Mouse (Mus musculus) MEL (cell line): ENCODE results near the gene Dyrk1b. TPM values are rescaled to one million over a fixed set of nuclear protein-coding genes. Genes with fewer than 3 reads are reported as not detected.
"Not testable (repeated sequence)": the region's sequence is repeated elsewhere in the genome, so short reads cannot be mapped to it uniquely, and the experiment has no call there.

ENCODE experiments used
- DNase-seq: peaks from one replicate; pipeline ENCODE4 v3.0.0; 2011; ENCODE audit warnings: low read depth, low spot score
- H3K27ac ChIP-seq: 2 replicates; pipeline ENCODE4 v1.5.1; 2012; ENCODE audit warnings: low read depth, mild to moderate bottlenecking, control low read depth, low read length, moderate library complexity; ENCODE audit not compliant: control insufficient read depth
- H3K27me3 ChIP-seq, 2 experiments: fragments of 150-350 bp in 1 of 2; sonication (generic) in 1 of 2; 2 replicates each; pipeline ENCODE4 v1.6.1; 2012; ENCODE audit warnings: low read length in 2 of 2, mild to moderate bottlenecking in 2 of 2, improper control_type of control experiment in 1 of 2, moderate library complexity in 1 of 2; ENCODE audit not compliant: insufficient read depth in 2 of 2, control insufficient read depth in 1 of 2
- H3K36me3 ChIP-seq, 2 experiments: 2 replicates each; pipeline ENCODE4 v1.6.1; 2012 to 2014; ENCODE audit warnings: low read length in 2 of 2, improper control_type of control experiment in 1 of 2, inconsistent platforms in 1 of 2, mild to moderate bottlenecking in 1 of 2; ENCODE audit not compliant: insufficient read depth in 2 of 2, control insufficient read depth in 1 of 2
- H3K4me1 ChIP-seq, 2 experiments: fragments of 150-350 bp in 1 of 2; sonication (generic) in 1 of 2; 2 replicates each; pipeline ENCODE4 v1.6.1; 2012; ENCODE audit warnings: low read length in 2 of 2, improper control_type of control experiment in 1 of 2, mild to moderate bottlenecking in 1 of 2; ENCODE audit not compliant: insufficient read depth in 2 of 2, control insufficient read depth in 1 of 2
- H3K4me3 ChIP-seq, 2 experiments: fragments of 150-350 bp in 1 of 2; sonication (generic) in 1 of 2; 2 replicates each; pipeline ENCODE4 v1.5.1; 2012; ENCODE audit warnings: low read depth in 2 of 2, low read length in 2 of 2, mild to moderate bottlenecking in 2 of 2, moderate library complexity in 2 of 2, control low read depth in 1 of 2, improper control_type of control experiment in 1 of 2; ENCODE audit not compliant: control insufficient read depth in 1 of 2, insufficient read depth in 1 of 2
- H3K79me2 ChIP-seq: 2 replicates; pipeline ENCODE4 v1.6.1; 2012; ENCODE audit warnings: mild to moderate bottlenecking, low read length, moderate library complexity; ENCODE audit not compliant: control insufficient read depth, poor library complexity, insufficient read depth
- H3K9ac ChIP-seq: 2 replicates; pipeline ENCODE4 v1.6.1; 2012; ENCODE audit warnings: low read depth, mild to moderate bottlenecking, control low read depth, low read length, moderate library complexity; ENCODE audit not compliant: control insufficient read depth, poor library complexity, severe bottlenecking
- H3K9me3 ChIP-seq: fragments of 150-350 bp; sonication (generic); replicated peaks from 2 replicates; pipeline ENCODE4 v1.6.1; 2012; ENCODE audit warnings: mild to moderate bottlenecking, low read length, improper control_type of control experiment, moderate library complexity; ENCODE audit not compliant: insufficient read depth
- CHD1 ChIP-seq: IDR thresholded peaks from 2 replicates; pipeline ENCODE4 v1.6.1; 2012; ENCODE audit warnings: low read depth, mild to moderate bottlenecking, inconsistent platforms, low read length, improper control_type of control experiment
- CHD2 ChIP-seq: IDR thresholded peaks from 2 replicates; pipeline ENCODE4 v1.6.1; 2011; ENCODE audit warnings: low read length, improper control_type of control experiment
- CTCF ChIP-seq, 3 experiments: IDR thresholded peaks in 2 of 3; conservative IDR thresholded peaks in 1 of 3; 2 replicates each; pipeline ENCODE4 v1.5.1; 2011 to 2012; ENCODE audit warnings: low read length in 3 of 3, low read depth in 2 of 3, mild to moderate bottlenecking in 2 of 3, improper control_type of control experiment in 1 of 3, inconsistent platforms in 1 of 3, mixed read lengths in 1 of 3, moderate library complexity in 1 of 3; ENCODE audit not compliant: control insufficient read depth in 1 of 3, insufficient read depth in 1 of 3, poor library complexity in 1 of 3, severe bottlenecking in 1 of 3
- E2F4 ChIP-seq: IDR thresholded peaks from 2 replicates; pipeline ENCODE4 v1.6.1; 2011; ENCODE audit warnings: low read depth, low read length, improper control_type of control experiment, borderline replicate concordance
- ELF1 ChIP-seq: IDR thresholded peaks from 2 replicates; pipeline ENCODE4 v1.6.1; 2014; ENCODE audit warnings: low read depth, mild to moderate bottlenecking, inconsistent platforms, low read length, improper control_type of control experiment, moderate library complexity
- EP300 ChIP-seq, 2 experiments: IDR thresholded peaks; 2 replicates each; pipeline ENCODE4 v1.6.1; 2011; ENCODE audit warnings: improper control_type of control experiment in 2 of 2, low read length in 2 of 2, low read depth in 1 of 2, mild to moderate bottlenecking in 1 of 2
- ETS1 ChIP-seq: IDR thresholded peaks from 2 replicates; pipeline ENCODE4 v1.6.1; 2012; ENCODE audit warnings: low read depth, mild to moderate bottlenecking, inconsistent platforms, low read length, improper control_type of control experiment, moderate library complexity
- GABPA ChIP-seq: IDR thresholded peaks from 2 replicates; pipeline ENCODE4 v1.6.1; 2012; ENCODE audit warnings: low read depth, mild to moderate bottlenecking, inconsistent platforms, low read length, improper control_type of control experiment, moderate library complexity
- GATA1 ChIP-seq: IDR thresholded peaks from 2 replicates; pipeline ENCODE4 v1.6.1; 2011; ENCODE audit warnings: low read depth, low read length, improper control_type of control experiment
- HCFC1 ChIP-seq: IDR thresholded peaks from 2 replicates; pipeline ENCODE4 v1.6.1; 2012; ENCODE audit warnings: low read depth, mild to moderate bottlenecking, inconsistent platforms, low read length, improper control_type of control experiment, moderate library complexity
- JUND ChIP-seq: IDR thresholded peaks from 2 replicates; pipeline ENCODE4 v1.6.1; 2011; ENCODE audit warnings: low read depth, mild to moderate bottlenecking, improper control_type of control experiment, low read length
- MXI1 ChIP-seq: IDR thresholded peaks from 2 replicates; pipeline ENCODE4 v1.6.1; 2011; ENCODE audit warnings: mild to moderate bottlenecking, low read depth, low read length, improper control_type of control experiment
- NELFE ChIP-seq: IDR thresholded peaks from 2 replicates; pipeline ENCODE4 v1.6.1; 2011; ENCODE audit warnings: low read depth, low read length, improper control_type of control experiment
- POLR2AphosphoS5 ChIP-seq: IDR thresholded peaks from 2 replicates; pipeline ENCODE4 v1.6.1; 2012; ENCODE audit warnings: low read depth, borderline replicate concordance, mild to moderate bottlenecking, inconsistent platforms, low read length, moderate library complexity, mixed read lengths
- RAD21 ChIP-seq: IDR thresholded peaks from 2 replicates; pipeline ENCODE4 v1.6.1; 2011; ENCODE audit warnings: mild to moderate bottlenecking, low read depth, low read length, improper control_type of control experiment
- RCOR1 ChIP-seq: IDR thresholded peaks from 2 replicates; pipeline ENCODE4 v1.6.1; 2012; ENCODE audit warnings: low read depth, mild to moderate bottlenecking, inconsistent platforms, low read length, improper control_type of control experiment
- SMC3 ChIP-seq: IDR thresholded peaks from 2 replicates; pipeline ENCODE4 v1.6.1; 2011; ENCODE audit warnings: low read depth, low read length, improper control_type of control experiment
- TBP ChIP-seq: IDR thresholded peaks from 2 replicates; pipeline ENCODE4 v1.8.0; 2011; ENCODE audit warnings: low read depth, low read length, improper control_type of control experiment
- TCF12 ChIP-seq: IDR thresholded peaks from 2 replicates; pipeline ENCODE4 v1.6.1; 2014; ENCODE audit warnings: low read depth, mild to moderate bottlenecking, inconsistent platforms, low read length, improper control_type of control experiment, moderate library complexity
- UBTF ChIP-seq: IDR thresholded peaks from 2 replicates; pipeline ENCODE4 v1.6.1; 2012; ENCODE audit warnings: low read depth, mild to moderate bottlenecking, inconsistent platforms, low read length, improper control_type of control experiment, moderate library complexity, borderline replicate concordance; ENCODE audit not compliant: insufficient read depth
- USF1 ChIP-seq: IDR thresholded peaks from 2 replicates; pipeline ENCODE4 v1.6.1; 2014; ENCODE audit warnings: low read depth, mild to moderate bottlenecking, inconsistent platforms, low read length, improper control_type of control experiment, moderate library complexity
- ZKSCAN1 ChIP-seq: IDR thresholded peaks from 2 replicates; pipeline ENCODE4 v1.6.1; 2012; ENCODE audit warnings: low read depth, mild to moderate bottlenecking, inconsistent platforms, low read length, improper control_type of control experiment, moderate library complexity
- ZMIZ1 ChIP-seq: IDR thresholded peaks from 2 replicates; pipeline ENCODE4 v1.6.1; 2012; ENCODE audit warnings: low read depth, mild to moderate bottlenecking, inconsistent platforms, low read length, improper control_type of control experiment, moderate library complexity
- ZNF384 ChIP-seq: IDR thresholded peaks from 2 replicates; pipeline ENCODE4 v1.6.1; 2012; ENCODE audit warnings: low read depth, mild to moderate bottlenecking, inconsistent platforms, low read length, improper control_type of control experiment
- polyA plus RNA-seq, 2 experiments: library from polyadenylated mRNA; stranded (reverse) in 1 of 2; unstranded in 1 of 2; fragments of >175 nt in 1 of 2; fragments of >200 nt in 1 of 2; gene quantifications; 2 replicates each; pipeline versions ENCODE4 v1.2.1 to v1.2.4; 2012; ENCODE audit warnings: low replicate concordance in 2 of 2, low read depth in 1 of 2; ENCODE audit not compliant: insufficient read length in 2 of 2, insufficient read depth in 1 of 2, missing spikeins in 1 of 2
- total RNA-seq: library from RNA; depleted of rRNA; stranded (reverse); fragments of 300-350 nt; gene quantifications from 2 replicates; pipeline ENCODE4 v1.2.3, GENCODE M21; 2012

Dyrk1b gene
- total and polyA plus RNA-seq, 3 experiments, result 0.85 to 0.89 TPM; not detected in 1

DNA sequence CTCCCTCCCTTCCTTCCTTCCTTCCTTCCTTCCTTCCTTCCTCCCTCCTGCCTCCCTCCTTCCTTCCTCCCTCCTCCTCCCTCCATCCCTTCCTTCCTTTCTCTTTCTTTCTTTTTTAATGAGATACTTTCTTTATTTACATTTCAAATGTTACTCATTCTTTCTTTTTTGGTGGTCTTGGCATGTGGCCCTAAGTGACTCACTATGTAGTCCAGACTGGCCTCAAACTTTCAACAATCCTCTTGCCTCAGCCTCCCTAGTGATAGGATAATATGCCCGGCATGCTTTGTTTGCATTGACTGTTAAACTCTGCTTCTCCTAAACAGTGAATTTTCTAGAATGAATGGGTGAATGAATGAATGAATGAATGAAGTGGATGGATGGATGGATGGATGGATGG, 29.4 kb upstream of the Dyrk1b start:
- Histone ChIP-seq H3K9me3 (no peaks in the 10 kb centered on the region), H3K4me1 (peaks cover 0 to 10% of the 10 kb centered on the region in 2 experiments; a peak in 2 of 4 replicates), H3K79me2 (no peaks in the 10 kb centered on the region), H3K9ac (no peak overlapping the region), H3K4me3 (no peak overlapping the region), H3K27ac (no peak overlapping the region), H3K27me3 (no peaks in the 10 kb centered on the region; a peak in 1 of 4 replicates), H3K36me3 (no peaks in the 10 kb centered on the region)
- TF ChIP-seq E2F4 (no peak), ELF1 (no peak), EP300 (IDR thresholded peaks at IDR 0.05; ENCODE audit: low read depth in 1 of 2, low read length in 2 of 2) (no peak), MXI1 (no peak), JUND (no peak), ZNF384 (no peak), NELFE (no peak), RCOR1 (no peak), RAD21 (no peak), CHD2 (no peak), ETS1 (no peak), SMC3 (no peak), ZKSCAN1 (no peak), CHD1 (no peak), GATA1 (no peak), USF1 (no peak), TBP (no peak), TCF12 (no peak)
- no peak for DNase-seq

DNA sequence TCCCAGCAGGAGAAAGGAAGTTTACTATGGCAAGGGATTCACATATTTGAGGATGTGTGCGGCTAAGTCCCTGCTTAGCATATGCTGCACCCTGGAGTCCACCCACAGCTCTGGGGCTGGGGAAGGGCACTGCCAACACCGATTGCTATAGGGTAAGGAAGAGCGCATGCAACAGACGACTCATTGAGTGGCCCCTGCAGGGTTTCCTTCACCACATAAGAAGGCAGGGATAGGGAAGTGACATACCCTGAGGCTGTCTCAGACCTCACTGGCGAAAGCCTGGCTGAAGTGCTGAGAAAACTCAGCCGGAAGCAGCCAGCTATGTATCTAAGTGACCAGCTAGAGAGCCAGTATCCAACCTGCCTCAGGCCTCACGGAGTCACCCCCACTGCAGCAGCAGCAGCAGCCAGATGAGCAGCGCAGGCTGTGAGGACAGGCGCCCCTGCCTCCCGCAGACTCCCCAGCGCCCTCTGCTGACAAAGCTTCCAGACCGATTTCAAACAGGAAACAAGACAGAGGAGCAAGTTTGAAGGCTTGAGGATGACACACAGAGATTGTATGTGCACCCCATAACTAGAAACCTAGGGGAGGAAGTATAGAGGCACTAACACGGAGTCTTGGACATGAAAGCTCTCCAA, 27.6 kb upstream of the Dyrk1b start:
- Histone ChIP-seq H3K9me3 (no peaks in the 10 kb centered on the region), H3K4me3 (no peak overlapping the region), H3K36me3 (no peaks in the 10 kb centered on the region), H3K27ac (no peak overlapping the region), H3K4me1 (peaks cover 0 to 10% of the 10 kb centered on the region in 2 experiments; a peak in 2 of 4 replicates), H3K79me2 (no peaks in the 10 kb centered on the region), H3K27me3 (no peaks in the 10 kb centered on the region), H3K9ac (no peak overlapping the region)
- peak; percentile 49 for DNase-seq
- TF ChIP-seq HCFC1, result no peak
- no peak for TF ChIP-seq GABPA
- TF ChIP-seq UBTF, result no peak
- TF ChIP-seq RAD21, result peak; percentile 30
- TF ChIP-seq POLR2AphosphoS5, result no peak
- TF ChIP-seq NELFE, result no peak
- TF ChIP-seq CHD1, result no peak
- TF ChIP-seq CTCF (IDR thresholded peaks at IDR 0.05 in 2 of 3, conservative IDR thresholded peaks at IDR 0.05 in 1 of 3; ENCODE audit: control insufficient read depth in 1 of 3, insufficient read depth in 1 of 3, low read depth in 2 of 3, low read length in 3 of 3, poor library complexity in 1 of 3, severe bottlenecking in 1 of 3), result peak; percentile 64 to 76 (median 70)
- no peak for TF ChIP-seq ZKSCAN1
- TF ChIP-seq ZMIZ1, result no peak
- TF ChIP-seq E2F4, result no peak
- peak; percentile 68 for TF ChIP-seq SMC3

DNA sequence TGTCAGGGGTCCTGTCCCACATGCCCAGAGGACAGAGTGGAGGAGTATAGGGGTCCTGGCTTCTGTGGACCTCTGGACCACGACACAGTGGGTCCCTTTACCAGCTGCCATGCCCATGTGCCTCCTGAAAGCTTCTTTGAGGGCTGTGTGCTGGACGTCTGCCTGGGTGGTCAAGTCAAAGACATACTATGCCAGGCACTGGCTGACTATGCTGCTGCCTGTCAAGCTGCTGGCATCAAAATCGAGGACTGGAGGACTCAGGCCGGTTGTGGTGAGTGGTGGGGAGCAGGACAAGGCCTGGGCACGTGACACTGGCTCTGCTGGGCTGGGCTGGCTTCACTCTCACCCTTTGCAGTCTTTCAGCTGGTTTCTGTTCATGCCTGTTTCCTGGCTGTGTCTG, 25.7 kb upstream of the Dyrk1b start:
- not testable (repeated sequence) for H3K36me3 ChIP-seq, H3K4me3 ChIP-seq, H3K27ac ChIP-seq, H3K79me2 ChIP-seq, H3K9ac ChIP-seq, H3K9me3 ChIP-seq, H3K4me1 ChIP-seq, DNase-seq, H3K27me3 ChIP-seq
